Mouse (Mus musculus) MEL (cell line): ENCODE measurements around the gene Homer1. TPM values are rescaled to one million over a fixed set of nuclear protein-coding genes. Genes with fewer than 3 reads are reported as not detected.
A peak's percentile ranks its signal among the peaks of the same experiment; 100 is the strongest.

Source experiments
- DNase-seq: peaks from one replicate; pipeline ENCODE4 v3.0.0; 2011; ENCODE audit warnings: low read depth, low spot score
- H3K27ac ChIP-seq: 2 replicates; pipeline ENCODE4 v1.5.1; 2012; ENCODE audit warnings: low read depth, mild to moderate bottlenecking, control low read depth, low read length, moderate library complexity; ENCODE audit not compliant: control insufficient read depth
- H3K27me3 ChIP-seq, 2 experiments: fragments of 150-350 bp in 1 of 2; sonication (generic) in 1 of 2; 2 replicates each; pipeline ENCODE4 v1.6.1; 2012; ENCODE audit warnings: low read length in 2 of 2, mild to moderate bottlenecking in 2 of 2, improper control_type of control experiment in 1 of 2, moderate library complexity in 1 of 2; ENCODE audit not compliant: insufficient read depth in 2 of 2, control insufficient read depth in 1 of 2
- H3K36me3 ChIP-seq, 2 experiments: 2 replicates each; pipeline ENCODE4 v1.6.1; 2012 to 2014; ENCODE audit warnings: low read length in 2 of 2, improper control_type of control experiment in 1 of 2, inconsistent platforms in 1 of 2, mild to moderate bottlenecking in 1 of 2; ENCODE audit not compliant: insufficient read depth in 2 of 2, control insufficient read depth in 1 of 2
- H3K4me1 ChIP-seq, 2 experiments: fragments of 150-350 bp in 1 of 2; sonication (generic) in 1 of 2; 2 replicates each; pipeline ENCODE4 v1.6.1; 2012; ENCODE audit warnings: low read length in 2 of 2, improper control_type of control experiment in 1 of 2, mild to moderate bottlenecking in 1 of 2; ENCODE audit not compliant: insufficient read depth in 2 of 2, control insufficient read depth in 1 of 2
- H3K4me3 ChIP-seq, 2 experiments: fragments of 150-350 bp in 1 of 2; sonication (generic) in 1 of 2; 2 replicates each; pipeline ENCODE4 v1.5.1; 2012; ENCODE audit warnings: low read depth in 2 of 2, low read length in 2 of 2, mild to moderate bottlenecking in 2 of 2, moderate library complexity in 2 of 2, control low read depth in 1 of 2, improper control_type of control experiment in 1 of 2; ENCODE audit not compliant: control insufficient read depth in 1 of 2, insufficient read depth in 1 of 2
- H3K79me2 ChIP-seq: 2 replicates; pipeline ENCODE4 v1.6.1; 2012; ENCODE audit warnings: mild to moderate bottlenecking, low read length, moderate library complexity; ENCODE audit not compliant: control insufficient read depth, poor library complexity, insufficient read depth
- H3K9ac ChIP-seq: 2 replicates; pipeline ENCODE4 v1.6.1; 2012; ENCODE audit warnings: low read depth, mild to moderate bottlenecking, control low read depth, low read length, moderate library complexity; ENCODE audit not compliant: control insufficient read depth, poor library complexity, severe bottlenecking
- H3K9me3 ChIP-seq: fragments of 150-350 bp; sonication (generic); replicated peaks from 2 replicates; pipeline ENCODE4 v1.6.1; 2012; ENCODE audit warnings: mild to moderate bottlenecking, low read length, improper control_type of control experiment, moderate library complexity; ENCODE audit not compliant: insufficient read depth
- BHLHE40 ChIP-seq: IDR thresholded peaks from 2 replicates; pipeline ENCODE4 v1.6.1; 2012; ENCODE audit warnings: low read depth, mild to moderate bottlenecking, inconsistent platforms, low read length, improper control_type of control experiment, borderline replicate concordance
- CHD1 ChIP-seq: IDR thresholded peaks from 2 replicates; pipeline ENCODE4 v1.6.1; 2012; ENCODE audit warnings: low read depth, mild to moderate bottlenecking, inconsistent platforms, low read length, improper control_type of control experiment
- CHD2 ChIP-seq: IDR thresholded peaks from 2 replicates; pipeline ENCODE4 v1.6.1; 2011; ENCODE audit warnings: low read length, improper control_type of control experiment
- CTCF ChIP-seq, 3 experiments: IDR thresholded peaks in 2 of 3; conservative IDR thresholded peaks in 1 of 3; 2 replicates each; pipeline ENCODE4 v1.5.1; 2011 to 2012; ENCODE audit warnings: low read length in 3 of 3, low read depth in 2 of 3, mild to moderate bottlenecking in 2 of 3, improper control_type of control experiment in 1 of 3, inconsistent platforms in 1 of 3, mixed read lengths in 1 of 3, moderate library complexity in 1 of 3; ENCODE audit not compliant: control insufficient read depth in 1 of 3, insufficient read depth in 1 of 3, poor library complexity in 1 of 3, severe bottlenecking in 1 of 3
- E2F4 ChIP-seq: IDR thresholded peaks from 2 replicates; pipeline ENCODE4 v1.6.1; 2011; ENCODE audit warnings: low read depth, low read length, improper control_type of control experiment, borderline replicate concordance
- ELF1 ChIP-seq: IDR thresholded peaks from 2 replicates; pipeline ENCODE4 v1.6.1; 2014; ENCODE audit warnings: low read depth, mild to moderate bottlenecking, inconsistent platforms, low read length, improper control_type of control experiment, moderate library complexity
- EP300 ChIP-seq, 2 experiments: IDR thresholded peaks; 2 replicates each; pipeline ENCODE4 v1.6.1; 2011; ENCODE audit warnings: improper control_type of control experiment in 2 of 2, low read length in 2 of 2, low read depth in 1 of 2, mild to moderate bottlenecking in 1 of 2
- ETS1 ChIP-seq: IDR thresholded peaks from 2 replicates; pipeline ENCODE4 v1.6.1; 2012; ENCODE audit warnings: low read depth, mild to moderate bottlenecking, inconsistent platforms, low read length, improper control_type of control experiment, moderate library complexity
- GATA1 ChIP-seq: IDR thresholded peaks from 2 replicates; pipeline ENCODE4 v1.6.1; 2011; ENCODE audit warnings: low read depth, low read length, improper control_type of control experiment
- HCFC1 ChIP-seq: IDR thresholded peaks from 2 replicates; pipeline ENCODE4 v1.6.1; 2012; ENCODE audit warnings: low read depth, mild to moderate bottlenecking, inconsistent platforms, low read length, improper control_type of control experiment, moderate library complexity
- JUND ChIP-seq: IDR thresholded peaks from 2 replicates; pipeline ENCODE4 v1.6.1; 2011; ENCODE audit warnings: low read depth, mild to moderate bottlenecking, improper control_type of control experiment, low read length
- KAT2A ChIP-seq: conservative IDR thresholded peaks from 2 replicates; pipeline ENCODE4 v1.6.1; 2012; ENCODE audit warnings: low read depth, low read length, improper control_type of control experiment, inconsistent platforms
- MAFK ChIP-seq: IDR thresholded peaks from 2 replicates; pipeline ENCODE4 v1.6.1; 2011; ENCODE audit warnings: low read depth, mild to moderate bottlenecking, low read length, improper control_type of control experiment, borderline replicate concordance
- MAX ChIP-seq: IDR thresholded peaks from 2 replicates; pipeline ENCODE4 v1.6.1; 2011; ENCODE audit warnings: low read length, improper control_type of control experiment
- MAZ ChIP-seq: IDR thresholded peaks from 2 replicates; pipeline ENCODE4 v1.6.1; 2012; ENCODE audit warnings: low read depth, mild to moderate bottlenecking, inconsistent platforms, low read length, improper control_type of control experiment
- MEF2A ChIP-seq: IDR thresholded peaks from 2 replicates; pipeline ENCODE4 v1.6.1; 2014; ENCODE audit warnings: low read depth, mild to moderate bottlenecking, inconsistent platforms, low read length, improper control_type of control experiment; ENCODE audit not compliant: poor library complexity, insufficient replicate concordance, severe bottlenecking; ENCODE audit errors: extremely low read depth
- MXI1 ChIP-seq: IDR thresholded peaks from 2 replicates; pipeline ENCODE4 v1.6.1; 2011; ENCODE audit warnings: mild to moderate bottlenecking, low read depth, low read length, improper control_type of control experiment
- MYC ChIP-seq: IDR thresholded peaks from 2 replicates; pipeline ENCODE4 v1.6.1; 2011; ENCODE audit warnings: low read depth, mild to moderate bottlenecking, low read length, improper control_type of control experiment, moderate library complexity
- NELFE ChIP-seq: IDR thresholded peaks from 2 replicates; pipeline ENCODE4 v1.6.1; 2011; ENCODE audit warnings: low read depth, low read length, improper control_type of control experiment
- NRF1 ChIP-seq: IDR thresholded peaks from 2 replicates; pipeline ENCODE4 v1.6.1; 2014; ENCODE audit warnings: low read depth, mild to moderate bottlenecking, inconsistent platforms, low read length, improper control_type of control experiment, moderate library complexity; ENCODE audit not compliant: poor library complexity, insufficient read depth, severe bottlenecking
- POLR2A ChIP-seq, 2 experiments: IDR thresholded peaks; 2 replicates each; pipeline ENCODE4 v1.6.1; 2011 to 2012; ENCODE audit warnings: low read length in 2 of 2, mild to moderate bottlenecking in 2 of 2, control low read depth in 1 of 2, improper control_type of control experiment in 1 of 2, low read depth in 1 of 2, moderate library complexity in 1 of 2; ENCODE audit not compliant: control insufficient read depth in 1 of 2, insufficient read depth in 1 of 2, poor library complexity in 1 of 2
- POLR2AphosphoS2 ChIP-seq: IDR thresholded peaks from 2 replicates; pipeline ENCODE4 v1.6.1; 2011; ENCODE audit warnings: low read length, improper control_type of control experiment
- POLR2AphosphoS5 ChIP-seq: IDR thresholded peaks from 2 replicates; pipeline ENCODE4 v1.6.1; 2012; ENCODE audit warnings: low read depth, borderline replicate concordance, mild to moderate bottlenecking, inconsistent platforms, low read length, moderate library complexity, mixed read lengths
- RAD21 ChIP-seq: IDR thresholded peaks from 2 replicates; pipeline ENCODE4 v1.6.1; 2011; ENCODE audit warnings: mild to moderate bottlenecking, low read depth, low read length, improper control_type of control experiment
- RCOR1 ChIP-seq: IDR thresholded peaks from 2 replicates; pipeline ENCODE4 v1.6.1; 2012; ENCODE audit warnings: low read depth, mild to moderate bottlenecking, inconsistent platforms, low read length, improper control_type of control experiment
- SIN3A ChIP-seq: IDR thresholded peaks from 2 replicates; pipeline ENCODE4 v1.6.1; 2012; ENCODE audit warnings: low read length, improper control_type of control experiment, inconsistent platforms
- SMC3 ChIP-seq: IDR thresholded peaks from 2 replicates; pipeline ENCODE4 v1.6.1; 2011; ENCODE audit warnings: low read depth, low read length, improper control_type of control experiment
- TAL1 ChIP-seq: IDR thresholded peaks from 2 replicates; pipeline ENCODE4 v1.6.1; 2012; ENCODE audit warnings: mild to moderate bottlenecking, inconsistent platforms, low read length, moderate library complexity, mixed read lengths
- TBP ChIP-seq: IDR thresholded peaks from 2 replicates; pipeline ENCODE4 v1.8.0; 2011; ENCODE audit warnings: low read depth, low read length, improper control_type of control experiment
- TCF12 ChIP-seq: IDR thresholded peaks from 2 replicates; pipeline ENCODE4 v1.6.1; 2014; ENCODE audit warnings: low read depth, mild to moderate bottlenecking, inconsistent platforms, low read length, improper control_type of control experiment, moderate library complexity
- UBTF ChIP-seq: IDR thresholded peaks from 2 replicates; pipeline ENCODE4 v1.6.1; 2012; ENCODE audit warnings: low read depth, mild to moderate bottlenecking, inconsistent platforms, low read length, improper control_type of control experiment, moderate library complexity, borderline replicate concordance; ENCODE audit not compliant: insufficient read depth
- USF1 ChIP-seq: IDR thresholded peaks from 2 replicates; pipeline ENCODE4 v1.6.1; 2014; ENCODE audit warnings: low read depth, mild to moderate bottlenecking, inconsistent platforms, low read length, improper control_type of control experiment, moderate library complexity
- ZC3H11A ChIP-seq: IDR thresholded peaks from 2 replicates; pipeline ENCODE4 v1.6.1; 2012; ENCODE audit warnings: low read depth, mild to moderate bottlenecking, inconsistent platforms, low read length, improper control_type of control experiment
- ZMIZ1 ChIP-seq: IDR thresholded peaks from 2 replicates; pipeline ENCODE4 v1.6.1; 2012; ENCODE audit warnings: low read depth, mild to moderate bottlenecking, inconsistent platforms, low read length, improper control_type of control experiment, moderate library complexity
- ZNF384 ChIP-seq: IDR thresholded peaks from 2 replicates; pipeline ENCODE4 v1.6.1; 2012; ENCODE audit warnings: low read depth, mild to moderate bottlenecking, inconsistent platforms, low read length, improper control_type of control experiment
- polyA plus RNA-seq, 2 experiments: library from polyadenylated mRNA; stranded (reverse) in 1 of 2; unstranded in 1 of 2; fragments of >175 nt in 1 of 2; fragments of >200 nt in 1 of 2; gene quantifications; 2 replicates each; pipeline versions ENCODE4 v1.2.1 to v1.2.4; 2012; ENCODE audit warnings: low replicate concordance in 2 of 2, low read depth in 1 of 2; ENCODE audit not compliant: insufficient read length in 2 of 2, insufficient read depth in 1 of 2, missing spikeins in 1 of 2
- total RNA-seq: library from RNA; depleted of rRNA; stranded (reverse); fragments of 300-350 nt; gene quantifications from 2 replicates; pipeline ENCODE4 v1.2.3, GENCODE M21; 2012

The Homer1 gene
- total and polyA plus RNA-seq, 3 experiments: 19.5 to 20.6 TPM; not detected in 1

GRCm38 (mm10) chr13:93427920-93428876 lies 128.8 kb downstream of the Homer1 start:
- Histone ChIP-seq H3K9ac (peak overlapping the region; percentile 6; the same call in 1 of the 2 replicates), H3K4me3 (peak overlapping the region; percentile 10 to 13; a peak in 1 of 4 replicates), H3K79me2 (no peaks in the 10 kb centered on the region), H3K27me3 (no peaks in the 10 kb centered on the region), H3K36me3 (peaks cover 0 to 15% of the 10 kb centered on the region in 2 experiments; a peak in 2 of 4 replicates), H3K27ac (peak overlapping the region; percentile 90), H3K4me1 (peaks cover 0 to 14% of the 10 kb centered on the region in 2 experiments; a peak in 3 of 4 replicates), H3K9me3 (no peaks in the 10 kb centered on the region)
- DNase-seq: peak; percentile 86
- TF ChIP-seq NRF1: no peak
- TF ChIP-seq POLR2A (IDR thresholded peaks at IDR 0.05; ENCODE audit: control insufficient read depth in 1 of 2, insufficient read depth in 1 of 2, low read depth in 1 of 2, low read length in 2 of 2, poor library complexity in 1 of 2): no peak
- TF ChIP-seq CHD2: no peak
- peak; percentile 31; the same call in 1 of the 2 replicates for TF ChIP-seq MXI1
- 0 out of 2 replicates have a peak, but pooled peaks have one; percentile 9 for TF ChIP-seq TBP
- TF ChIP-seq MAFK: no peak
- TF ChIP-seq E2F4: no peak
- peak; percentile 62 for TF ChIP-seq SIN3A
- TF ChIP-seq ZMIZ1: no peak
- TF ChIP-seq POLR2AphosphoS5: no peak
- TF ChIP-seq ELF1: no peak
- no peak for TF ChIP-seq CHD1
- TF ChIP-seq MAZ: no peak
- no peak for TF ChIP-seq NELFE
- TF ChIP-seq UBTF: no peak
- TF ChIP-seq EP300 (IDR thresholded peaks at IDR 0.05; ENCODE audit: low read depth in 1 of 2, low read length in 2 of 2): peak; percentile 85 to 87
- no peak for TF ChIP-seq HCFC1
- TF ChIP-seq JUND: no peak
- peak; percentile 92 for TF ChIP-seq TCF12
- peak; percentile 42 for TF ChIP-seq RCOR1
- TF ChIP-seq RAD21: no peak
- TF ChIP-seq CTCF (IDR thresholded peaks at IDR 0.05 in 2 of 3, conservative IDR thresholded peaks at IDR 0.05 in 1 of 3; ENCODE audit: control insufficient read depth in 1 of 3, insufficient read depth in 1 of 3, low read depth in 2 of 3, low read length in 3 of 3, poor library complexity in 1 of 3, severe bottlenecking in 1 of 3): no peak
- no peak for TF ChIP-seq SMC3
- no peak for TF ChIP-seq POLR2AphosphoS2
- no peak for TF ChIP-seq MEF2A
- TF ChIP-seq ETS1: peak; percentile 91
- no peak for TF ChIP-seq ZC3H11A
- TF ChIP-seq KAT2A: no peak
- no peak for TF ChIP-seq ZNF384
- peak; percentile 93 for TF ChIP-seq TAL1
- no peak for TF ChIP-seq BHLHE40
- peak; percentile 58; the same call in 1 of the 2 replicates for TF ChIP-seq MAX
- peak; percentile 92 for TF ChIP-seq GATA1
- no peak for TF ChIP-seq USF1
- peak; percentile 68; the same call in 1 of the 2 replicates for TF ChIP-seq MYC
